Mouse (Mus musculus) brain, embryonic 14.5 days (tissue): ENCODE measurements around the gene Vpreb1. TPM values are rescaled to one million over a fixed set of nuclear protein-coding genes. Genes with fewer than 3 reads are reported as not detected.
"Not testable (repeated sequence)": the region's sequence is repeated elsewhere in the genome, so short reads cannot be mapped to it uniquely, and the experiment has no call there.

Experiments used
- DNase-seq: peaks from one replicate; pipeline ENCODE4 v3.0.0-alpha.2; 2011; ENCODE audit warnings: low read depth
- CTCF ChIP-seq: fragments of 200-500 bp; IDR thresholded peaks from 2 replicates; pipeline ENCODE4 v1.5.1; 2012; ENCODE audit warnings: inconsistent platforms, mild to moderate bottlenecking, moderate library complexity, borderline replicate concordance; ENCODE audit not compliant: insufficient read depth, insufficient read length; ENCODE audit errors: extremely low read depth
- POLR2A ChIP-seq: fragments of 200-500 bp; IDR thresholded peaks from 2 replicates; pipeline ENCODE4 v1.6.1; 2012; ENCODE audit warnings: mild to moderate bottlenecking, inconsistent platforms, borderline replicate concordance; ENCODE audit not compliant: poor library complexity, insufficient read depth, insufficient read length, severe bottlenecking; ENCODE audit errors: extremely low read depth
- polyA plus RNA-seq: library from polyadenylated mRNA; depleted of rRNA; stranded (reverse); fragments of >200 nt; gene quantifications from 2 replicates; pipeline ENCODE4 v1.2.3, GENCODE M21; 2012

Vpreb1 gene
- polyA plus RNA-seq, 1 experiment, result 1.2 TPM

DNA sequence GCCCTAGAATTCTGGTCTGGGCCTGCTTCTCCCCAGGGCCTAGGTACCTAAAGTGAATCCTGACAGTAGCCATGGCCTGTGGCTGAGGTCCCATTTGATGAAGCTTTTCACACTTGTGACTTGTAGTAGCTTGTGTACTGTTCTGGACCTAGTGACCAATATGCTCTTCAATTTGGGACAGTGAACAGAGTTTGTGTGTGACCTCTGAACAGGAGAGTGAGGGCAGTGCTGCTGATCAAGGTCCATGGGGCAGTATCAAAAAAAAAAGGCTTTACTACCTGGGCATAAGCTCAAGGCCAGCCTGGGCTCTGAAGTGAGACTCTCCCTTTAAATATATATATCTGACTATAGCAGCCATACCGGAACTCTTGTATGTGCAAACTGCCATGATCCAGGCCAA is 17.7 kb upstream of the Vpreb1 start:
- TF ChIP-seq POLR2A (no peak), CTCF (no peak)

DNA sequence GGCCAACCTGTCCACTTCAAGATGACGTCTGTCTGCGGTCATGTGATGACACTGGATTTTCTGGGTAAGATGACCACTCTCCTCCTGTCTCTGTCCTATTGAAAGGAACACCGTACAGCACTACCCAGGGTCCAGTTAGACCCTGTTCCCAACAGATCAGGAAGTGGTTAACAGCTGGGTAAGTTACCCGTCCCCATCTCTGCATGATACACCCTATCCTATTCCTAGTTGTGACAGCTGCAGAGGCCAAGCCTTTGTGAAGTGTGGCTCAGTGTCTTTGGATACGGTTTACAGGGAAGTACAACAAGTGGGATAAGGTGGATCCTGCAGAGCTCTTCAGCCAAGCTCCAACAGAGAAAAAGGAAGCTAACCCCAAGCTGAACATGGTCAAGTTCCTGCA is 8.4 kb upstream of the Vpreb1 start:
- DNase-seq, result no peak
- TF ChIP-seq CTCF, result no peak
- TF ChIP-seq POLR2A, result no peak

More for the DNA sequence above, 17.7 kb upstream of the Vpreb1 start:
- DNase-seq, result no peak

DNA sequence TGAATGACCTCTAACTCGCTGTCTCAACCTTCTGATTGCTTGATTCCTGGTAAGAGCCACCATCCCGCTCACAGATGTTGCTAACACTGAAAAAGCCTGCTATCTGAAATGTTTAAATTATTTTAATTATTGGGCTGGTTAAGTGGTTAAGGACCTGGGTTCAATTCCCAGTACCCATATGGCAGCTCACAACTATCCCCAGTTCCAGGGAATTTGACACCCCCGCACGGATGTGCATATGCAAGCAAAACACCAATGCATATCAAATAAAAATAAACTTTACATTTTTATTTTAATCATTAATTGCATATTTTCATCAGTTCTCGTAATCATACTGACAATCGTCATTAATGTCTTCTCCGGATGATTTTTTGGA is 414 bp downstream of the Vpreb1 start:
- TF ChIP-seq CTCF, result no peak
- no peak for TF ChIP-seq POLR2A
- no peak for DNase-seq

DNA sequence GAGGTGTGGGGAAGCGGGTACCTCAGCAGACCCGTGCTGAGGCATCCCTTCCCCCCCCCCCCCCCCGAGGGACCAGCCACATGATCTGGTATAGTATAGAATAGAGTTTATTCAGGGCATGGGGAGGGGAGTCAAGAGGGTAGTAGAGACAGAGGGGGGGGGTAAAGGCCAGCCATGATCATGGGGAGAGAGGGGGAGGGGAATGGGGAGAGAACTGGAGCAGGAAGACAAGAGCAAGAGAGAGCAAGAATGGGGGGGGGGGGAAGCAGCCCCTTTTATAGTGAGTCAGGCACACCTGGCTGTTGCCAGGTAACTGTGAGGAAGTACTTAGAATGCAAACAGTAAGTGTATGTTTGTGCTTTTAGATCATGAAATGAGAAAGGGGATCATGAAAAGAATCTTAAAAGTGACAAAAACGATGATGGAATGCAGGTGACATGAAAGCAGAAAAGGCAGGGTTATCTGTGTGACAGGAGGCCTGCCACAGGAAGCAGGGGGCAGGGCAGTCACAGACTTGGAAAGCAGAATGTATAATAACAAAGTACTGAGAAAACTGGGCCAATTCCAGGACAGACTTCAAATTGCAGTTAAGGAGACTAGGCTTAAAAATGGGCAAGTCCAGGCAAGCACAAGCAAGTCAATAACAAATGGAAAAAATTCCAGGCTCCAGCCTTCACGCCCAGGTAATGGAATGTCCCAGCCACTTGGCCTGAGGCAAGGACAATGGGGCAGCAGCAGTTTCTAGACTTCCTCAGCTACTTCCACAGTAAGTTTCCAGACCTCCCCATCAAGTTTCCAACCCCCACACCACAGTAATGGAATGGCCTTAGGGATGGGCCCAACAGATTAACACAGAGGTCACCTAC is 4.7 kb downstream of the Vpreb1 start:
- no peak for TF ChIP-seq POLR2A
- TF ChIP-seq CTCF, result no peak
- DNase-seq, result no peak

DNA sequence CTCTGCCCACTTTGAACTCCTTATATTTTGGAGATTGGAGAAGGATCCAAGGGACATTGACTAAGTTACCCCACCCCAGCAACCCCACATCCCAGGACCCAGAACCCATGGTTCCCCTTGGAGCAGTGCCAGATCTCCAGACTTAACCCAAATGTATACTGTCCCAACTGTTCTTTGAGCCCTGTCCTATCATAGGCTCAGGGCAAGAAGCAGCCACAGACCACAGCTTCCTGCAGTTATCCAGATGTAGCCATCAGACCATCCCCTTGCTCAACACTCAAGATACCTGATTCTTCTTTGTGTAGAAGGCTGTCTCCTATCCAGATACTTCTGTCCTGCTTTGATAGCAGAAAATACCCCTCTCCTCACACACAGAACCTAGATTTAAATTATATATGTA is 5.4 kb downstream of the Vpreb1 start:
- DNase-seq, result no peak
- TF ChIP-seq POLR2A, result no peak
- no peak for TF ChIP-seq CTCF

DNA sequence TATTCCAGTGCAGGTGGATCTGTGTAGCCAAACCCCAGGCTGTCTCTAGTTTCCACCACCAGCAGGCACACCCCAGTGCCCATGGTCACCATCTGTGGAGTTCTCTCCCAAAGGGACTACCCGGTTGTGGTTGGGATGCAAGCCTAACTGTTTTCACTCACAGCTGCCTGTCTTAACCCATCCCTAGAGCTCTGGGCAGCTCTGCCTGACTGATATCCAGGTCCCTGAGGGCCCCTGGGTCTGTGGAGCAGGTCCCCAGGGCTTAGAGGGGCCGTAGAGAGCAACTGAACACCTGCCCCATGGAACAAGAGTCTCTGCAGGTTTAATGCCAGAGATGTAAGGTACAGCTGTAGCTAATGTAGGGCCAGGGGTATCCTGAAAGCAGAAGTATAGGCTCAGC is 6.7 kb downstream of the Vpreb1 start, which contains the start of gene Igll1:
Igll1 (minus strand) TSS at position 8 of the 400 bp plus-strand sequence.
- TF ChIP-seq POLR2A (no peak), CTCF (no peak)
- DNase-seq, result no peak

DNA sequence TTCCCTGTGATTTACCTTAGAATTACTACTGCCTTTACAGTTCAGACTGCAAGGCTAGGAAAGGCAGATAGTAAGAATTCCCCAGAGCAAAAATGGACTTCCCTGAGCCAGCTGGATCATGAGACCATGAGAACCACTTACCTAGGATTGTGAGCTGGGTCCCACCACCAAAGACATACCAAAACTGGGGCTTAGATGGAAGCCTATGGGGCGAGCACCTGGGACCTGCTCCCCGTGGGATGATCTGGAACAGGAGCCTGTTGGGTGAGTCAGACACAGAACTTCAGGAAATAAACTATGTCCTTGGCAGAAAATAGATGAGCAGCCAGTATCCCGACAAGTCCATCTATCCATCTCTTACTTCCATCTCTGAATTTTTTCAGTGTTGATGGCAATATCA is 8.4 kb downstream of the Vpreb1 start:
- TF ChIP-seq POLR2A (no peak), CTCF (no peak)
- DNase-seq, result no peak

DNA sequence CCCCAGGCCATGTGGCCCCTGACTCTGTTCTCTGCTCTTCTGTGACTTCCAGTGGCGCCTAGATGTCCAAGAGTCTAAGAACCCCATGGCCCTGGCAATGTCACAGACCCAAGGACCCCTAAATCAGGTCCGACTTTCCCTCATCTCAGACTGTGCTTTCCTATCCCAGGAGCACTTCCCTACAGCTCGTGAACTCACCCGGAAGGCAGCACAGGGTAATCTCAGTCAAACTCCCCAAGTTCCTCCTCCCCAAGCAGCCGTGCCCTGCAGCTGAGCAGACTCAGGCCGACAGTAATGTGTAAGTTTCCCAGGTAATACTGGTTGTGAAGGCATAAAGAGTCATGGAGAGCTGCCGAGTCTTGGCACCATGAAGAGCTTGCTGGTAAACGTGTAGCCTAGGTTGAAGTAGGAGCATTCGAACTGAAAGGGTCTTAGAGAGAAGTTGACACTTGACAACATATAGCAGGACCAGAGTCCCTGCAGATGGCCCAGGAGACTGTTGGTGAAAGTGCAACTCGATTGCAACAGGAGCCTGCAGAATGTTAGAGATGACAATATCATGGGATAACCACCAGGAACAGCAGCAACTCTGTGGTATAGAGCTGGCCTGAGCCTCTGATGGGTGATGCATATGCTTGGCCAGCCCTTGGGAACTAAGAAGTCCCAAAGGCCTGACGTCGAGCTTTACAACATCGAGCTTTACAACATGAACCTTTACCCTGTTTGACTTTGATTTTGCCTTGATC is 13.7 kb downstream of the Vpreb1 start:
- TF ChIP-seq CTCF (no peak), POLR2A (no peak)
- no peak for DNase-seq

DNA sequence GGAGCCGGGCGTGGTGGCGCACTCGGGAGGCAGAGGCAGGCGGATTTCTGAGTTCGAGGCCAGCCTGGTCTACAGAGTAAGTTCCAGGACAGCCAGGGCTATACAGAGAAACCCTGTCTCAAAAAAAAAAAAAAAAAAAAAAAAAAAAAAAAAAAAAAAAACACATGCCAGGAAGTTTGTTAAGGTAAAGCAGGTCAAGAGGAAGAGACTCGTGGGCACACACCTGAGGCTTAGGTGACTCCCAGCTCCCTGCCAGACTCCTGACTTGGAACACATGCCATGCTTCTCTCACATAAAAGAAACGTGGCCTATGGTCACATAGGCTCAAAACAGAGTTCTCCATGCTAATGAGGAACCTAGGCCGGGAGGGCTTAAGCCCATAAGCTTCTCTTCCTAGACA is 14.6 kb downstream of the Vpreb1 start:
- DNase-seq, result not testable (repeated sequence)

DNA sequence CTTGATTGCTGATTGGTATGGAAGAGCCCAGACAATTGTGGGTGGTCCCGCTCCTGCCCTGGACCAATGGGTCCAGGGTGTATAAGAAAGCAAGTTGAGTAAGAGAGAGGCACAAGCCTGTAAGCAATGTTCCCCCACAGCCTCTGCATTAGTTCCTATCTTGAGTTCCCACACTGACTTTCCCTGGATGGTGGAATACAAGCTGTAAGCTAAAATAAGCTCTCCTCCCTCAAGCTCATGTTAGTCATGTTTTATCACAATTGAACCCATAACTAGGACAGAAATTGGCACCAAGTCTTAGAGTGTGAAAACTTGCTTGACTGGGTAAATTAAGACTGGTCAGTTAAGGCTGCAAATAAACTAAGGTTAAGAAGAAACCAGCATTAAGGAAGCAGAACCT is 15.1 kb downstream of the Vpreb1 start:
- DNase-seq, result no peak

DNA sequence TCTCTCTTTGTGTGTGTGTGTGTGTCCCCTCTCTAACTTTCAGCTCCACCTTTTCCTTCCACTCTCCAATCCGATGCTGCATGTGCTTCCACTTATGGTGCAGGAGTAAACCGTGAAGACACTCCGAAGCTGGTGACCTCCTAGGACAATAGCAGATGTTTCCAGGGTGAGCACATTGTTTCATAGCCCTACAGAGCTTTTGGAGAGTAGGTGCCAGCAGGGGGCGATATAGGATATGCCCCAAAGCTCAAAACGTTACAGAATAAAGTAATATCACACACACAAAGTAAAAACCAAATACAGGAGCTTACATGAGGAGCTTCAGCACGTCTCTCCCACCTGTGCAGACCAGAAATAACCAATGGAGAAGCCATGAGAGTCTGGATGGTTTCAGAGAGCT is 15.8 kb downstream of the Vpreb1 start:
- peak; percentile 13 for DNase-seq
- peak; percentile 23; the same call in 1 of the 2 replicates for TF ChIP-seq CTCF
- TF ChIP-seq POLR2A, result no peak

More for the DNA sequence above, 15.1 kb downstream of the Vpreb1 start:
- TF ChIP-seq CTCF (no peak), POLR2A (no peak)

DNA sequence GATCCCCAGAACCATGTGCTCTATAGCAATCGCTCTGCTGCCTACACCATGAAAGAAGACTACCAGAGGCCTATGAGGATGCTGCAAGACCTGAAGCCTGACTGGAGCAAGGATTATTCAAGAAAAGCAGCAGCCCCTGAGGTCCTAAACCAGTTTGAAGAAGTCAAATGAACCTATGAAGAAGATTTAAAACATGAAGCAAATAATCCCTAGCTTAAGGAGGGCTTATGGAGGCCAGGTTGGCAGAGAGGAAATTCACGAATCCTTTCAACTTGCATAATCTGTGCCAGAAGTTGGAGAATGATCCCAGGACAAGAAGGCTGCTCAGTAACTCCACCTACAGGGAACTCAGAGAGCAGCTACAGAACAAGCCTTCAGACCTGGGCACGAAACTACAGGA is 18.2 kb downstream of the Vpreb1 start:
- DNase-seq, result no peak
- TF ChIP-seq POLR2A (no peak), CTCF (no peak)

DNA sequence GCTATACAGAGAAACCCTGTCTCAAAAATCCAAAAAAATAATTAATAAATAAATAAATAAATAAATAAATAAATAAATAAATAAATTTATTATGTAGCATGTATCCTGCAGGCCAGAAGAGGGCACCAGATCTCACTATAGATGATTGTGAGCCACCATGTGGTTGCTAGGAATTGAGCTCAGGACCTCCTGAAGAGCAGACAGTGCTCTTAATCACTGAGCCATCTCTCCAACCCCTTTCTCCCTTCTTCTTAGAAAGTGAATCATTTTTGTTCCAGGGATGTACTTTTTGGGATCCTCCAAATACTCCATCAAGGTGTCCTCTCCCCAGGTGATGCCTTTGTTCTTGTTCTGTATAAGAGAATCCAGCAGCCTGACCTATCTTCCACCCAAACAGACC is 21.4 kb downstream of the Vpreb1 start:
- TF ChIP-seq POLR2A (no peak), CTCF (no peak)
- no peak for DNase-seq
